Mouse (Mus musculus) cerebellum, postnatal 25 days (tissue): ENCODE data around the gene Srgap3.
A peak's percentile ranks its signal among the peaks of the same experiment; 100 is the strongest.

Experiments used
- DNase-seq, 2 experiments: peaks; one replicate each; pipeline ENCODE4 v3.0.0; 2021; ENCODE audit warnings: mixed read lengths in 2 of 2

Srgap3 gene

GRCm38 (mm10) chr6:112946895-112947436, at the start of gene Srgap3:
Gene Srgap3 (minus strand): TSS chr6:112947266.
- peak; percentile 89 to 90 for DNase-seq

GRCm38 (mm10) chr6:112995708-112996107, 48.6 kb upstream of the Srgap3 start:
- no peak for DNase-seq

GRCm38 (mm10) chr6:112990119-112990518, 43.1 kb upstream of the Srgap3 start:
- no peak for DNase-seq

GRCm38 (mm10) chr6:112985362-112986314, 38.6 kb upstream of the Srgap3 start:
- DNase-seq, result no peak

- DNase-seq, result peak in 1 of 2 experiments; percentile 38
These were observed 35.2 kb upstream of the Srgap3 start for GRCm38 (mm10) chr6:112982241-112982640.

GRCm38 (mm10) chr6:112978947-112979346, 31.9 kb upstream of the Srgap3 start:
- DNase-seq, result no peak

GRCm38 (mm10) chr6:112977246-112977645, 30.2 kb upstream of the Srgap3 start:
- DNase-seq, result no peak

GRCm38 (mm10) chr6:112976541-112976940, 29.5 kb upstream of the Srgap3 start:
- no peak for DNase-seq

GRCm38 (mm10) chr6:112976136-112976535, 29.1 kb upstream of the Srgap3 start:
- no peak for DNase-seq

GRCm38 (mm10) chr6:112973786-112974720, 27.0 kb upstream of the Srgap3 start:
- no peak for DNase-seq

GRCm38 (mm10) chr6:112972858-112973631, 26.0 kb upstream of the Srgap3 start:
- DNase-seq, result no peak

- DNase-seq, result no peak
These were observed 25.1 kb upstream of the Srgap3 start for GRCm38 (mm10) chr6:112972127-112972526.

- DNase-seq, result no peak
These were observed 24.2 kb upstream of the Srgap3 start for GRCm38 (mm10) chr6:112971116-112971768.

GRCm38 (mm10) chr6:112967359-112967758, 20.3 kb upstream of the Srgap3 start:
- no peak for DNase-seq

- no peak for DNase-seq
These were observed 11.3 kb upstream of the Srgap3 start for GRCm38 (mm10) chr6:112958360-112958759.

- DNase-seq, result no peak
These were observed 10.7 kb upstream of the Srgap3 start for GRCm38 (mm10) chr6:112957583-112958280.

- no peak for DNase-seq
These were observed 8.7 kb upstream of the Srgap3 start for GRCm38 (mm10) chr6:112955773-112956172.

GRCm38 (mm10) chr6:112953905-112954304, 6.8 kb upstream of the Srgap3 start:
- no peak for DNase-seq

GRCm38 (mm10) chr6:112951254-112951653, 4.2 kb upstream of the Srgap3 start:
- peak in 1 of 2 experiments; percentile 49 for DNase-seq

GRCm38 (mm10) chr6:112950205-112951110, 3.4 kb upstream of the Srgap3 start:
- DNase-seq, result no peak
